Mouse (Mus musculus) ES-Bruce4 (cell line): Measurements from ENCODE around the gene Gm38392. TPM values are rescaled to one million over a fixed set of nuclear protein-coding genes. Genes with fewer than 3 reads are reported as not detected.

Experiments used
- H3K27ac ChIP-seq: 2 replicates; pipeline ENCODE4 v1.5.1; 2012; ENCODE audit warnings: low read length, inconsistent platforms; ENCODE audit not compliant: insufficient read depth
- H3K27me3 ChIP-seq: 2 replicates; pipeline ENCODE4 v1.6.1; 2012; ENCODE audit warnings: mild to moderate bottlenecking, low read length, inconsistent platforms; ENCODE audit not compliant: control insufficient read depth, poor library complexity, insufficient read depth, severe bottlenecking
- H3K36me3 ChIP-seq: 2 replicates; pipeline ENCODE4 v1.6.1; 2012; ENCODE audit warnings: inconsistent platforms, mild to moderate bottlenecking, low read length, moderate library complexity; ENCODE audit not compliant: control insufficient read depth, poor library complexity, insufficient read depth, severe bottlenecking
- H3K4me1 ChIP-seq: one replicate; pipeline ENCODE4 v1.8.1; 2011; ENCODE audit warnings: low read length; ENCODE audit not compliant: control insufficient read depth, insufficient read depth
- H3K4me3 ChIP-seq: 2 replicates; pipeline ENCODE4 v1.5.1; 2011; ENCODE audit warnings: low read depth, mild to moderate bottlenecking, low read length
- H3K9ac ChIP-seq: 2 replicates; pipeline ENCODE4 v1.6.1; 2012; ENCODE audit warnings: low read depth, mild to moderate bottlenecking, inconsistent platforms; ENCODE audit not compliant: poor library complexity, severe bottlenecking
- H3K9me3 ChIP-seq: replicated peaks from 2 replicates; pipeline ENCODE4 v1.6.1; 2012; ENCODE audit warnings: mild to moderate bottlenecking, low read length, inconsistent platforms; ENCODE audit not compliant: control insufficient read depth, poor library complexity, insufficient read depth, severe bottlenecking
- CTCF ChIP-seq: IDR thresholded peaks from one replicate; pipeline ENCODE4 v1.8.1; 2011; ENCODE audit warnings: low read depth, low read length
- EP300 ChIP-seq: IDR thresholded peaks from 2 replicates; pipeline ENCODE4 v1.6.1; 2011; ENCODE audit warnings: low read depth, low read length; ENCODE audit not compliant: insufficient read depth
- POLR2A ChIP-seq: IDR thresholded peaks from one replicate; pipeline ENCODE4 v1.8.1; 2011; ENCODE audit warnings: low read length; ENCODE audit not compliant: insufficient read depth
- polyA plus RNA-seq: library from polyadenylated mRNA; stranded (reverse); fragments of >200 nt; gene quantifications from 2 replicates; pipeline ENCODE4 v1.2.4, GENCODE M21; 2011; ENCODE audit warnings: low read depth; ENCODE audit not compliant: missing spikeins, insufficient read depth, insufficient read length

The Gm38392 gene
- polyA plus RNA-seq = 0.72 and 3.6 TPM in 2 replicates

GRCm38 (mm10) chr3:88287110-88287509 is at the start of gene Gm38392:
Gm38392 (minus strand) TSS chr3:88287210.
- H3K9me3 ChIP-seq = no peaks in the 10 kb centered on the region
- H3K36me3 ChIP-seq = no peaks in the 10 kb centered on the region
- peak within 1 kb of the TSS; percentile 84 for H3K27ac ChIP-seq
- H3K9ac ChIP-seq = peak within 1 kb of the TSS; percentile 45; the same call in 1 of the 2 replicates
- TF ChIP-seq CTCF (no peak), POLR2A (no peak), EP300 (no peak)
- H3K4me3 ChIP-seq = no peak within 1 kb of the TSS
- peaks cover 14% of the 10 kb centered on the region for H3K4me1 ChIP-seq
- no peaks in the 10 kb centered on the region for H3K27me3 ChIP-seq

GRCm38 (mm10) chr3:88336058-88337013 is 49.3 kb upstream of the Gm38392 start, which contains the start of the genes Tmem79 and Smg5:
Tmem79 (minus strand) TSS chr3:88336148.
Smg5 (plus strand) TSS chr3:88336260.
- H3K4me3 ChIP-seq = peak within 1 kb of the TSS; percentile 92
- no peaks in the 10 kb centered on the region for H3K4me1 ChIP-seq
- peak within 1 kb of the TSS; percentile 87 for H3K9ac ChIP-seq
- H3K27ac ChIP-seq = peak within 1 kb of the TSS; percentile 83
- peak; percentile 51; the same call in 1 of the 2 replicates for TF ChIP-seq EP300
- TF ChIP-seq POLR2A = peak; percentile 94
- TF ChIP-seq CTCF = no peak
- no peaks in the 10 kb centered on the region for H3K9me3 ChIP-seq
- H3K36me3 ChIP-seq = no peaks in the 10 kb centered on the region; the same call in none of the 2 replicates
- H3K27me3 ChIP-seq = no peaks in the 10 kb centered on the region

DNA sequence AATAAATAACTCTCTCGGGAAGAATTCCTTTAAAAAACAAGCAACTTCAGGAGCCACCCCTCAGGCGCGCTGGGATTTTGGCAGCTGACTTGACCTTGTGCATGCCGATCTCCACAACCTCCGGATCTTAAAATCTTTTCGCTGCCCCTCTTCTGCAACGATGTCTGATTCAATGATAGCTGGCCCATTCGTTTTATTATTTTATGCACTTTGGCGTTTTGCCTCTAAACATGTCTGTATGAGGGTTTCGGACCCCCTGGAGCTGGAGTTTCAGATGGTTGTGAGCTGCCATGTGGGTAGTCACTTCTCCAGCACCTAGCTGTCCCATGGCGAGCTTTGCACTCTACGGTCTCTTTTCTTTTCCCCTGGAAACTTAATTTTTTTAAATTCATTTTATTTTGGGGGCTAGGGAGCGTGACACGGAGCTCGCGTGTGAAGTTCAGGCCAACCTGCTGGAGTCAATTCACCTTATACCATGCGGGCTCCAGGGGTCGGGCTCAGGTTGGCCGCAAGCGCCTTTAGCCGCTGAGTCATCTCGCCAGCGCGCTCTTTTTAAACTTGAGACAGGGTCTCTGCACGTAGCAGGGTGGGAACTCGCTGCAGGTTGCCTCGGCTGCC is 48.5 kb upstream of the Gm38392 start:
- H3K4me1 ChIP-seq = no peaks in the 10 kb centered on the region
- no peaks in the 10 kb centered on the region; the same call in 1 of the 2 replicates for H3K36me3 ChIP-seq
- H3K27me3 ChIP-seq = no peaks in the 10 kb centered on the region
- no peaks in the 10 kb centered on the region for H3K9me3 ChIP-seq
- peak overlapping the region; percentile 87 for H3K9ac ChIP-seq
- peak overlapping the region; percentile 83 for H3K27ac ChIP-seq
- TF ChIP-seq CTCF (no peak), EP300 (no peak), POLR2A (no peak)
- peak overlapping the region; percentile 92 for H3K4me3 ChIP-seq

GRCm38 (mm10) chr3:88334902-88335435 is 48.0 kb upstream of the Gm38392 start:
- TF ChIP-seq EP300 = no peak
- no peak for TF ChIP-seq CTCF
- TF ChIP-seq POLR2A = no peak
- H3K9ac ChIP-seq = peak overlapping the region; percentile 87
- peak overlapping the region; percentile 83 for H3K27ac ChIP-seq
- no peaks in the 10 kb centered on the region for H3K9me3 ChIP-seq
- H3K4me3 ChIP-seq = peak overlapping the region; percentile 92
- no peaks in the 10 kb centered on the region for H3K27me3 ChIP-seq
- H3K4me1 ChIP-seq = no peaks in the 10 kb centered on the region
- no peaks in the 10 kb centered on the region for H3K36me3 ChIP-seq

- Histone ChIP-seq H3K4me3 (peak overlapping the region; percentile 41), H3K27ac (peak overlapping the region; percentile 83)
These were observed 47.1 kb upstream of the Gm38392 start for GRCm38 (mm10) chr3:88334029-88334658.

More at GRCm38 (mm10) chr3:88334029-88334658, 47.1 kb upstream of the Gm38392 start:
- H3K36me3 ChIP-seq = no peaks in the 10 kb centered on the region
- peak overlapping the region; percentile 87 for H3K9ac ChIP-seq
- no peaks in the 10 kb centered on the region for H3K4me1 ChIP-seq
- H3K27me3 ChIP-seq = no peaks in the 10 kb centered on the region
- H3K9me3 ChIP-seq = no peaks in the 10 kb centered on the region
- TF ChIP-seq CTCF (no peak), POLR2A (no peak), EP300 (peak; percentile 45; the same call in 1 of the 2 replicates)
